Mouse (Mus musculus): ENCODE results near the gene Zfp827. TPM values are rescaled to one million over a fixed set of nuclear protein-coding genes. Genes with fewer than 3 reads are reported as not detected.

The Zfp827 gene
- polyA plus RNA-seq, 1 experiment from 2014 or later = 0.66 TPM

- Histone ChIP-seq H3K4me2 (ENCODE audit: low read depth, low read length) (no peak overlapping the region), H3K4me1 (ENCODE audit: control insufficient read depth, low read depth, low read length) (no peaks in the 10 kb centered on the region), H3K27me3 (ENCODE audit: control insufficient read depth, insufficient read depth, low read depth, low read length) (no peaks in the 10 kb centered on the region), H3K9ac (ENCODE audit: low read depth, low read length) (no peak overlapping the region), H3K36me3 (ENCODE audit: control insufficient read depth, insufficient read depth) (no peaks in the 10 kb centered on the region), H3K9me3 (replicated peaks; ENCODE audit: control insufficient read depth, low read length) (no peaks in the 10 kb centered on the region), H3K4me3 (ENCODE audit: low read depth, low read length) (no peak overlapping the region), H3K27ac (ENCODE audit: low read length) (no peak overlapping the region)
- ATAC-seq (ENCODE audit: low read depth) = no peak
- WGBS (ENCODE audit: insufficient replicate concordance) = 72% methylated on average over 8 of the region's 8 CpGs
Observed at GRCm38 (mm10) chr8:79140981-79141380, 112.7 kb downstream of the Zfp827 start.

DNA sequence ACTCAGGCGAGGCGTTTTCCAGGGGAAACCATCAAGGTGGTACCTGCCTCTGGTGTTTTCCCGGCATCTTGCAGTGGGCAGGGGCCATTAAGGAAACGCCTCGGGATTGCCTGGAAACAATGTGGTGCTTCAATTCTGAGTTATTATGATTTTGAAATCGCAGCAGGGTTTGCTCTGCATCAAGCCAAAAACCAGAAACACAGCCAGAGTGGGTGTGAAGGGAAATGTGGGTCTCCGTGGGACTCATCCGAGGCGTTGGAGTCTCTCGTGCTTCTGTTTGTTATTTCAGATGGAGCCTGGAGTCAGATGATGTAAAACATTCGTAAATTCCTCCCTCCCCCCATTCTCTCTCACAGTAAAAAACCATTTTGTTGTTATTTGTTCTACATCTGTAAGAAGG is 113.4 kb downstream of the Zfp827 start:
- ATAC-seq (ENCODE audit: low read depth) = no peak
- Histone ChIP-seq H3K4me3 (ENCODE audit: low read depth, low read length) (no peak overlapping the region), H3K9ac (ENCODE audit: low read depth, low read length) (no peak overlapping the region), H3K4me1 (ENCODE audit: control insufficient read depth, low read depth, low read length) (no peaks in the 10 kb centered on the region), H3K9me3 (replicated peaks; ENCODE audit: control insufficient read depth, low read length) (no peaks in the 10 kb centered on the region), H3K4me2 (ENCODE audit: low read depth, low read length) (no peak overlapping the region), H3K27me3 (ENCODE audit: control insufficient read depth, insufficient read depth, low read depth, low read length) (no peaks in the 10 kb centered on the region), H3K27ac (ENCODE audit: low read length) (no peak overlapping the region), H3K36me3 (ENCODE audit: control insufficient read depth, insufficient read depth) (no peaks in the 10 kb centered on the region)
- WGBS (ENCODE audit: insufficient replicate concordance) = 76% methylated on average over 11 of the region's 11 CpGs

GRCm38 (mm10) chr8:79143729-79144128 is 115.5 kb downstream of the Zfp827 start:
- no peaks in the 10 kb centered on the region for H3K27me3 ChIP-seq (ENCODE audit: control insufficient read depth, insufficient read depth, low read depth, low read length)
- H3K4me2 ChIP-seq (ENCODE audit: low read depth, low read length) = no peak overlapping the region
- no peak overlapping the region for H3K27ac ChIP-seq (ENCODE audit: low read length)
- no peak for ATAC-seq (ENCODE audit: low read depth)
- H3K9me3 ChIP-seq (replicated peaks; ENCODE audit: control insufficient read depth, low read length) = no peaks in the 10 kb centered on the region
- no peak overlapping the region for H3K4me3 ChIP-seq (ENCODE audit: low read depth, low read length)
- no peak overlapping the region for H3K9ac ChIP-seq (ENCODE audit: low read depth, low read length)
- no peaks in the 10 kb centered on the region for H3K36me3 ChIP-seq (ENCODE audit: control insufficient read depth, insufficient read depth)
- WGBS (ENCODE audit: insufficient replicate concordance) = 38% methylated on average over 3 of the region's 3 CpGs
- H3K4me1 ChIP-seq (ENCODE audit: control insufficient read depth, low read depth, low read length) = no peaks in the 10 kb centered on the region

DNA sequence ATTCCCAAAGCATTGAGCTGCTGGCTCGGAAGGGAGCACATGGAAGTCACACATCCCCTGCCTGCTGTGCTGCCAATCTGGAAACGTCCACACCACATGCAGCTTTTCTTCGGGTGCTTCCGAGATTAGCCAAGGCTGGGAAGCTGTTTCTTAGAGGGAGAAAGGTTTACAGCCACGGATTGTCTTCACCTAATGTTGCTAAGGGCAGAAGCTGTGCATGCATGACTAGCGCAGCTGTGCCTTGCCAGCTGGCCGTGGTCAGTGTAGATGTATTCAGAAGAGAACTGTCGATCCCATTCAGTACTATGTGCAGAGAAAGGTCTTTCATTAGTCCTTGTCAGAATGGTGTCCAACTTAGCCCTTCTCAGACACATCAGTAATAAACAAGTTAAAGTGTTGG is 117.0 kb downstream of the Zfp827 start:
- ATAC-seq (ENCODE audit: low read depth) = no peak
- no peak overlapping the region for H3K4me3 ChIP-seq (ENCODE audit: low read depth, low read length)
- H3K9me3 ChIP-seq (replicated peaks; ENCODE audit: control insufficient read depth, low read length) = no peaks in the 10 kb centered on the region
- H3K4me1 ChIP-seq (ENCODE audit: control insufficient read depth, low read depth, low read length) = no peaks in the 10 kb centered on the region
- 70% methylated on average over 8 of the region's 8 CpGs for WGBS (ENCODE audit: insufficient replicate concordance)
- H3K9ac ChIP-seq (ENCODE audit: low read depth, low read length) = no peak overlapping the region
- H3K27me3 ChIP-seq (ENCODE audit: control insufficient read depth, insufficient read depth, low read depth, low read length) = no peaks in the 10 kb centered on the region
- no peak overlapping the region for H3K27ac ChIP-seq (ENCODE audit: low read length)
- H3K36me3 ChIP-seq (ENCODE audit: control insufficient read depth, insufficient read depth) = no peaks in the 10 kb centered on the region
- no peak overlapping the region for H3K4me2 ChIP-seq (ENCODE audit: low read depth, low read length)

GRCm38 (mm10) chr8:79145626-79146025 is 117.4 kb downstream of the Zfp827 start:
- ATAC-seq (ENCODE audit: low read depth) = no peak
- H3K27me3 ChIP-seq (ENCODE audit: control insufficient read depth, insufficient read depth, low read depth, low read length) = no peaks in the 10 kb centered on the region
- no peaks in the 10 kb centered on the region for H3K9me3 ChIP-seq (replicated peaks; ENCODE audit: control insufficient read depth, low read length)
- 69% methylated on average over 10 of the region's 10 CpGs for WGBS (ENCODE audit: insufficient replicate concordance)
- no peaks in the 10 kb centered on the region for H3K36me3 ChIP-seq (ENCODE audit: control insufficient read depth, insufficient read depth)
- H3K4me2 ChIP-seq (ENCODE audit: low read depth, low read length) = no peak overlapping the region
- H3K4me1 ChIP-seq (ENCODE audit: control insufficient read depth, low read depth, low read length) = no peaks in the 10 kb centered on the region
- no peak overlapping the region for H3K9ac ChIP-seq (ENCODE audit: low read depth, low read length)
- no peak overlapping the region for H3K27ac ChIP-seq (ENCODE audit: low read length)
- no peak overlapping the region for H3K4me3 ChIP-seq (ENCODE audit: low read depth, low read length)

DNA sequence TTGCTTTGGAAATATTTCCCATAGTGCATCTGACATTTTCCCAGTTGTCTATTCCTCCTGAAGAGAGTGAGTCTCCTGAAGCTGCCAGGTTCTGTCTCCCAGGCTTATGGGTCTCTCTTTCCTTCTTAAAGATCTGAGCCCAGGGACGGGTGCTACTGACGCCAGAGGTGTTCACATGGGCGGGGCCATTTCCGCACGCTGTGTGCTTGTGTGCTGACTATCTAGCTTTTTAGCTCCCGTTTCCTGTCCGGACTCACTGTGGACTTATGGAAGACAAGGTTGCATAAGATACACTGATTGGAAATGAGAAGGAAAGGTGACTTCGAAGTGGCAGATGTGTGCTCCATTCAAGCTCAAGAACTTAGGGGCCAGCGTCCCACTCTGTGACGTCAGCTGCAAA is 120.6 kb downstream of the Zfp827 start:
- ATAC-seq (ENCODE audit: low read depth) = no peak
- H3K9ac ChIP-seq (ENCODE audit: low read depth, low read length) = no peak overlapping the region
- H3K9me3 ChIP-seq (replicated peaks; ENCODE audit: control insufficient read depth, low read length) = no peaks in the 10 kb centered on the region
- no peak overlapping the region for H3K27ac ChIP-seq (ENCODE audit: low read length)
- no peak overlapping the region for H3K4me2 ChIP-seq (ENCODE audit: low read depth, low read length)
- H3K36me3 ChIP-seq (ENCODE audit: control insufficient read depth, insufficient read depth) = no peaks in the 10 kb centered on the region
- WGBS (ENCODE audit: insufficient replicate concordance) = 70% methylated on average over 10 of the region's 10 CpGs
- no peaks in the 10 kb centered on the region; the same call in 1 of the 2 replicates for H3K4me1 ChIP-seq (ENCODE audit: control insufficient read depth, low read depth, low read length)
- no peaks in the 10 kb centered on the region for H3K27me3 ChIP-seq (ENCODE audit: control insufficient read depth, insufficient read depth, low read depth, low read length)
- no peak overlapping the region for H3K4me3 ChIP-seq (ENCODE audit: low read depth, low read length)

DNA sequence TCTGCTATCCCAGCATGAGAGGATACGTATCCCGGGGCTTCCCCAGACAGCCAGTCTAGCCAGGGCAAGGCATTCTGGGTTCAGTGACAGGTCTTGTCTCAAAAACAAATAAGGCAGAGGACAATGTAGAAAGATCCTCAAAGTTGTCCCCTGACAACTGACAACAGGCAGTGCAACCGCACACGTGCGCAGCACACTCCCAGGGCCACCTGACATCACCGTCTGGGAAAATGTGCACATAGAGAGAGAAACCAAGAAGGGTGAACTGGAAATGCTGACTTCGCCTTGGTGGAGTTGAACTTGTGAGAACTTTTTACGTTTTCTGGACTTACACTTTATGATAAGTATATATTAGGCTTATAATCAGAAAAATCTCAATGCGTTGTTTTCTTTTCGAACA is 121.6 kb downstream of the Zfp827 start:
- H3K4me3 ChIP-seq (ENCODE audit: low read depth, low read length) = no peak overlapping the region
- no peaks in the 10 kb centered on the region for H3K27me3 ChIP-seq (ENCODE audit: control insufficient read depth, insufficient read depth, low read depth, low read length)
- ATAC-seq (ENCODE audit: low read depth) = no peak
- no peaks in the 10 kb centered on the region; the same call in 1 of the 2 replicates for H3K4me1 ChIP-seq (ENCODE audit: control insufficient read depth, low read depth, low read length)
- H3K9me3 ChIP-seq (replicated peaks; ENCODE audit: control insufficient read depth, low read length) = no peaks in the 10 kb centered on the region
- no peak overlapping the region for H3K4me2 ChIP-seq (ENCODE audit: low read depth, low read length)
- H3K27ac ChIP-seq (ENCODE audit: low read length) = no peak overlapping the region
- no peaks in the 10 kb centered on the region for H3K36me3 ChIP-seq (ENCODE audit: control insufficient read depth, insufficient read depth)
- 78% methylated on average over 10 of the region's 10 CpGs for WGBS (ENCODE audit: insufficient replicate concordance)
- H3K9ac ChIP-seq (ENCODE audit: low read depth, low read length) = no peak overlapping the region

GRCm38 (mm10) chr8:79150544-79151192 is 122.4 kb downstream of the Zfp827 start:
- Histone ChIP-seq H3K4me1 (ENCODE audit: control insufficient read depth, low read depth, low read length) (no peaks in the 10 kb centered on the region; the same call in 1 of the 2 replicates), H3K9me3 (replicated peaks; ENCODE audit: control insufficient read depth, low read length) (no peaks in the 10 kb centered on the region), H3K36me3 (ENCODE audit: control insufficient read depth, insufficient read depth) (no peaks in the 10 kb centered on the region), H3K27ac (ENCODE audit: low read length) (no peak overlapping the region), H3K4me3 (ENCODE audit: low read depth, low read length) (no peak overlapping the region), H3K4me2 (ENCODE audit: low read depth, low read length) (no peak overlapping the region), H3K9ac (ENCODE audit: low read depth, low read length) (no peak overlapping the region), H3K27me3 (ENCODE audit: control insufficient read depth, insufficient read depth, low read depth, low read length) (no peaks in the 10 kb centered on the region)
- 66% methylated on average over 11 of the region's 11 CpGs for WGBS (ENCODE audit: insufficient replicate concordance)
- no peak for ATAC-seq (ENCODE audit: low read depth)

DNA sequence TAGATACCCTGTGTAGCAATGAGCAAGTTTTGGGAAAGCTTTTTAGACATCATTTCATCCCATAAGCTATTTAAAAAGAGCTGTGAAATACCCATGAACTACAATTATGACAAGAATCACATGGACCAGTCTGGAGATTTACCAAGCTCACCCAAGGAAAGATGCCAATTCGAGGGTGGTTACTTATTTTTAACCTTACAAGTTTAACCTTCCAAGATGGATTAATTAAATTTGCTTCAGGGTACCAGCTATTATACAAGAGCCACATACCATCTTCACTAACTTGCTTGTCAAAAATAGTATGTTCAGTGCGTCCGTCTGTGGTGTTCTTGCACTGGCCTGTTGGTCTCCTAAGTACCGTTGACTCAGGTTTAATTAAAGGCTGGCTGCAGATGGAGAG is 123.4 kb downstream of the Zfp827 start:
- H3K9me3 ChIP-seq (replicated peaks; ENCODE audit: control insufficient read depth, low read length) = no peaks in the 10 kb centered on the region
- no peaks in the 10 kb centered on the region for H3K36me3 ChIP-seq (ENCODE audit: control insufficient read depth, insufficient read depth)
- H3K27ac ChIP-seq (ENCODE audit: low read length) = no peak overlapping the region
- no peaks in the 10 kb centered on the region for H3K27me3 ChIP-seq (ENCODE audit: control insufficient read depth, insufficient read depth, low read depth, low read length)
- WGBS (ENCODE audit: insufficient replicate concordance) = 76% methylated on average over 4 of the region's 4 CpGs
- H3K4me1 ChIP-seq (ENCODE audit: control insufficient read depth, low read depth, low read length) = no peaks in the 10 kb centered on the region; the same call in 1 of the 2 replicates
- H3K4me3 ChIP-seq (ENCODE audit: low read depth, low read length) = no peak overlapping the region
- ATAC-seq (ENCODE audit: low read depth) = no peak
- no peak overlapping the region for H3K9ac ChIP-seq (ENCODE audit: low read depth, low read length)
- no peak overlapping the region for H3K4me2 ChIP-seq (ENCODE audit: low read depth, low read length)
